Mouse (Mus musculus): ENCODE measurements at regions not wholly inside any gene's neighbourhood (a gene's known extent, or its start where the extent isn't known, plus 50 kb on each side); places are given as distances from the start of the nearest gene placed in this dataset.

- no peak overlapping the region for H3K4me3 ChIP-seq (ENCODE audit: control insufficient read depth, low read depth, low read length)
- TF ChIP-seq CTCF (IDR thresholded peaks at IDR 0.05; ENCODE audit: control insufficient read depth, insufficient read depth, insufficient replicate concordance, low read depth, low read length) (no peak), POLR2A (IDR thresholded peaks at IDR 0.05; ENCODE audit: control insufficient read depth, low read depth, low read length) (no peak)
Observed at GRCm38 (mm10) chr5:101032968-101033367, 187.5 kb downstream of the Gpat3 start.

GRCm38 (mm10) chr5:101032147-101032900, 186.8 kb downstream of the Gpat3 start:
- TF ChIP-seq CTCF (IDR thresholded peaks at IDR 0.05; ENCODE audit: control insufficient read depth, insufficient read depth, insufficient replicate concordance, low read depth, low read length) (no peak), POLR2A (IDR thresholded peaks at IDR 0.05; ENCODE audit: control insufficient read depth, low read depth, low read length) (no peak)
- 0 out of 2 replicates have a peak, but pooled peaks cover 2% of the 10 kb centered on the region for H3K4me1 ChIP-seq (ENCODE audit: control insufficient read depth, insufficient read depth, low read length)
- no peak overlapping the region for H3K27ac ChIP-seq (ENCODE audit: control insufficient read depth, insufficient read depth, low read depth, low read length)
- H3K27me3 ChIP-seq (ENCODE audit: control insufficient read depth, insufficient read depth, low read length) = no peaks in the 10 kb centered on the region
- H3K36me3 ChIP-seq (ENCODE audit: control insufficient read depth, insufficient read depth, low read length) = no peaks in the 10 kb centered on the region
- no peak overlapping the region for H3K4me3 ChIP-seq (ENCODE audit: control insufficient read depth, low read depth, low read length)

More at GRCm38 (mm10) chr5:101032968-101033367, 187.5 kb downstream of the Gpat3 start:
- no peaks in the 10 kb centered on the region for H3K36me3 ChIP-seq (ENCODE audit: control insufficient read depth, insufficient read depth, low read length)
- H3K4me1 ChIP-seq (ENCODE audit: control insufficient read depth, insufficient read depth, low read length) = 0 out of 2 replicates have a peak, but pooled peaks cover 2% of the 10 kb centered on the region
- H3K27ac ChIP-seq (ENCODE audit: control insufficient read depth, insufficient read depth, low read depth, low read length) = no peak overlapping the region
- H3K27me3 ChIP-seq (ENCODE audit: control insufficient read depth, insufficient read depth, low read length) = no peaks in the 10 kb centered on the region

GRCm38 (mm10) chr5:101024796-101025195, 179.3 kb downstream of the Gpat3 start:
- TF ChIP-seq POLR2A (IDR thresholded peaks at IDR 0.05; ENCODE audit: control insufficient read depth, low read depth, low read length) = no peak
- no peak for TF ChIP-seq CTCF (IDR thresholded peaks at IDR 0.05; ENCODE audit: control insufficient read depth, insufficient read depth, insufficient replicate concordance, low read depth, low read length)
- no peaks in the 10 kb centered on the region for H3K36me3 ChIP-seq (ENCODE audit: control insufficient read depth, insufficient read depth, low read length)

GRCm38 (mm10) chr5:101023784-101024183, 178.3 kb downstream of the Gpat3 start:
- 0 out of 2 replicates have a peak, but pooled peaks cover 2% of the 10 kb centered on the region for H3K4me1 ChIP-seq (ENCODE audit: control insufficient read depth, insufficient read depth, low read length)
- no peak overlapping the region for H3K27ac ChIP-seq (ENCODE audit: control insufficient read depth, insufficient read depth, low read depth, low read length)
- TF ChIP-seq CTCF (IDR thresholded peaks at IDR 0.05; ENCODE audit: control insufficient read depth, insufficient read depth, insufficient replicate concordance, low read depth, low read length) (no peak), POLR2A (IDR thresholded peaks at IDR 0.05; ENCODE audit: control insufficient read depth, low read depth, low read length) (no peak)
- no peak overlapping the region for H3K4me3 ChIP-seq (ENCODE audit: control insufficient read depth, low read depth, low read length)
- H3K36me3 ChIP-seq (ENCODE audit: control insufficient read depth, insufficient read depth, low read length) = no peaks in the 10 kb centered on the region
- no peaks in the 10 kb centered on the region for H3K27me3 ChIP-seq (ENCODE audit: control insufficient read depth, insufficient read depth, low read length)

More at GRCm38 (mm10) chr5:101024796-101025195, 179.3 kb downstream of the Gpat3 start:
- Histone ChIP-seq H3K27ac (ENCODE audit: control insufficient read depth, insufficient read depth, low read depth, low read length) (no peak overlapping the region), H3K27me3 (ENCODE audit: control insufficient read depth, insufficient read depth, low read length) (no peaks in the 10 kb centered on the region), H3K4me3 (ENCODE audit: control insufficient read depth, low read depth, low read length) (no peak overlapping the region), H3K4me1 (ENCODE audit: control insufficient read depth, insufficient read depth, low read length) (0 out of 2 replicates have a peak, but pooled peaks cover 2% of the 10 kb centered on the region)

- TF ChIP-seq CTCF (IDR thresholded peaks at IDR 0.05; ENCODE audit: control insufficient read depth, insufficient read depth, insufficient replicate concordance, low read depth, low read length) (peak; percentile 86; the same call in 1 of the 2 replicates), POLR2A (IDR thresholded peaks at IDR 0.05; ENCODE audit: control insufficient read depth, low read depth, low read length) (no peak)
- no peak overlapping the region for H3K27ac ChIP-seq (ENCODE audit: control insufficient read depth, insufficient read depth, low read depth, low read length)
- H3K4me1 ChIP-seq (ENCODE audit: control insufficient read depth, insufficient read depth, low read length) = 0 out of 2 replicates have a peak, but pooled peaks cover 2% of the 10 kb centered on the region
- H3K4me3 ChIP-seq (ENCODE audit: control insufficient read depth, low read depth, low read length) = no peak overlapping the region
- H3K27me3 ChIP-seq (ENCODE audit: control insufficient read depth, insufficient read depth, low read length) = no peaks in the 10 kb centered on the region
- no peaks in the 10 kb centered on the region for H3K36me3 ChIP-seq (ENCODE audit: control insufficient read depth, insufficient read depth, low read length)
Observed at GRCm38 (mm10) chr5:101020784-101021183, 175.3 kb downstream of the Gpat3 start.

GRCm38 (mm10) chr5:101013844-101014243, 168.3 kb downstream of the Gpat3 start:
- no peak for TF ChIP-seq POLR2A (IDR thresholded peaks at IDR 0.05; ENCODE audit: control insufficient read depth, low read depth, low read length)
- TF ChIP-seq CTCF (IDR thresholded peaks at IDR 0.05; ENCODE audit: control insufficient read depth, insufficient read depth, insufficient replicate concordance, low read depth, low read length) = no peak
- no peaks in the 10 kb centered on the region for H3K36me3 ChIP-seq (ENCODE audit: control insufficient read depth, insufficient read depth, low read length)
- H3K27me3 ChIP-seq (ENCODE audit: control insufficient read depth, insufficient read depth, low read length) = no peaks in the 10 kb centered on the region
- no peak overlapping the region for H3K4me3 ChIP-seq (ENCODE audit: control insufficient read depth, low read depth, low read length)
- H3K27ac ChIP-seq (ENCODE audit: control insufficient read depth, insufficient read depth, low read depth, low read length) = no peak overlapping the region
- no peaks in the 10 kb centered on the region for H3K4me1 ChIP-seq (ENCODE audit: control insufficient read depth, insufficient read depth, low read length)

- no peak overlapping the region for H3K4me3 ChIP-seq (ENCODE audit: control insufficient read depth, low read depth, low read length)
- no peak overlapping the region for H3K27ac ChIP-seq (ENCODE audit: control insufficient read depth, insufficient read depth, low read depth, low read length)
- TF ChIP-seq CTCF (IDR thresholded peaks at IDR 0.05; ENCODE audit: control insufficient read depth, insufficient read depth, insufficient replicate concordance, low read depth, low read length) = peak; percentile 49; the same call in 1 of the 2 replicates
- TF ChIP-seq POLR2A (IDR thresholded peaks at IDR 0.05; ENCODE audit: control insufficient read depth, low read depth, low read length) = no peak
- no peaks in the 10 kb centered on the region for H3K4me1 ChIP-seq (ENCODE audit: control insufficient read depth, insufficient read depth, low read length)
- no peaks in the 10 kb centered on the region for H3K36me3 ChIP-seq (ENCODE audit: control insufficient read depth, insufficient read depth, low read length)
- no peaks in the 10 kb centered on the region for H3K27me3 ChIP-seq (ENCODE audit: control insufficient read depth, insufficient read depth, low read length)
Observed at GRCm38 (mm10) chr5:101005216-101005615, 159.7 kb downstream of the Gpat3 start.
